Mouse (Mus musculus) ES-E14 (cell line): ENCODE measurements around the gene Ccdc160.

ENCODE experiments used
- HCFC1 ChIP-seq: IDR thresholded peaks from 2 replicates; pipeline ENCODE4 v1.6.1; 2012; ENCODE audit warnings: low read length, inconsistent platforms, borderline replicate concordance; ENCODE audit not compliant: insufficient read depth
- MAFK ChIP-seq: IDR thresholded peaks from 2 replicates; pipeline ENCODE4 v1.6.1; 2014; ENCODE audit warnings: mild to moderate bottlenecking, low read depth, low read length, inconsistent platforms; ENCODE audit not compliant: insufficient read depth
- ZC3H11A ChIP-seq: IDR thresholded peaks from 2 replicates; pipeline ENCODE4 v1.6.1; 2012; ENCODE audit warnings: low read depth, mild to moderate bottlenecking, inconsistent platforms, low read length, borderline replicate concordance
- ZNF384 ChIP-seq: IDR thresholded peaks from 2 replicates; pipeline ENCODE4 v1.6.1; 2012; ENCODE audit warnings: low read depth, low read length, inconsistent platforms

DNA sequence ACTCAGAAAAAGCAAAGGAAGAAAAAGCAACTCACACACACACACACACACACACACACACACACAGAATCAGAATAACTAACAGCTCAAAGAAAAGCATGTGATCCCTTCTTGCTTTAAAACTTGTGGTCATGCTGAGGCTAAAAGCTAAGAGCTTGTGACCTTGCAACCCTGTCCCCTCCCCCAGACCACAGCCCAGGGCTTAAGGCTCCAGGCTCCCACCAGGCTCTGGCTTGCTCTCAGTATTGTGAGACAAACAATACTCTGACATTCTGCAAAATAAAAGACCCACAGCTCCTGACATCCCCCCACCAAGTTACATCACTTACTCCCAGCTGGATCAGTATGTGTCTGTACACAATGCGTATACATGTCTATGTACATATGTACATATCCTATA is 44.2 kb upstream of the Ccdc160 start:
- TF ChIP-seq ZC3H11A (no peak), ZNF384 (no peak), HCFC1 (no peak), MAFK (peak; percentile 22; the same call in 1 of the 2 replicates)
